Mouse (Mus musculus) E14TG2a.4 (cell line): ENCODE data around the gene Scn10a.

ENCODE experiments used
- CTCF ChIP-seq: conservative IDR thresholded peaks from 2 replicates; pipeline ENCODE4 v1.5.1; 2014; ENCODE audit warnings: low read length
- NANOG ChIP-seq: IDR thresholded peaks from 2 replicates; pipeline ENCODE4 v1.6.1; 2014; ENCODE audit warnings: borderline replicate concordance, low read length, mixed read lengths
- POU5F1 ChIP-seq: IDR thresholded peaks from 2 replicates; pipeline ENCODE4 v1.6.1; 2014; ENCODE audit warnings: low read length, borderline replicate concordance

- TF ChIP-seq CTCF (no peak), POU5F1 (no peak), NANOG (no peak)
These were observed 22.1 kb upstream of the Scn10a start for GRCm38 (mm10) chr9:119741101-119741786.
